Comparison of ENCODE assay signal across 8 mouse cellular contexts in genomic region chr8:70353194-70353817, GRCm38 (mm10). TPM values are rescaled to one million over a fixed set of nuclear protein-coding genes. Genes with fewer than 3 reads are reported as not detected.
DNase-seq lines count a peak whose midpoint lies in the region; ATAC-seq lines count a peak whose summit lies in the region.

Upf1 (minus strand) TSS chr8:70353278.

- ATAC-seq in megakaryocyte progenitor cell, adult 5-6 weeks (replicated peaks; ENCODE audit: poor library complexity), result peak; percentile 75

- DNase-seq in adipocyte (ENCODE audit: low spot score), result peak; percentile 99
- peak; percentile 99 for DNase-seq in embryo, embryonic 10 days (ENCODE audit: low spot score)
- peak; percentile 100 for DNase-seq in gastrocnemius, postnatal 10 days
- DNase-seq in induced T-regulatory cell, adult 2 months (ENCODE audit: low read depth), result peak; percentile 100
- peak; percentile 96 to 98 for DNase-seq in left cerebral cortex, adult 9 months (ENCODE audit: low spot score in 2 of 2)
- peak; percentile 100 for DNase-seq in right cerebral cortex, postnatal 14 days
- DNase-seq in urinary bladder, postnatal 36 days (ENCODE audit: low spot score in 2 of 2), result peak; percentile 98 to 99

RNA-seq across cellular contexts. Expression of gene Upf1, which starts in this region (rescaled TPM):
- total RNA-seq in gastrocnemius, postnatal 10 days (2021), result 10 to 100 TPM; 34.2 to 37.3 TPM
- 13.9 and 15.3 TPM in 2 replicates for total RNA-seq in megakaryocyte progenitor cell, adult 5-6 weeks (2015)
- total RNA-seq in megakaryocyte progenitor cell, adult 5-6 weeks (2017), result 32.3 and 32.5 TPM in 2 replicates

Comparison
In these comparisons a context has a peak if more than half of its experiments do, and no peak if none do; other contexts are left out.
1. Peak in every context shown above with its lines: DNase-seq and ATAC-seq.